Mouse (Mus musculus) heart, adult 2 months (tissue): ENCODE results near the gene Casp8.
"Not testable (repeated sequence)": the region's sequence is repeated elsewhere in the genome, so short reads cannot be mapped to it uniquely, and the experiment has no call there.

Experiments used
- CTCF ChIP-seq: fragments of 200-600 bp; IDR thresholded peaks from 2 replicates; pipeline ENCODE4 v1.8.1; 2022; ENCODE audit warnings: antibody characterized with exemption, mild to moderate bottlenecking, moderate library complexity
- EP300 ChIP-seq: fragments of 200-500 bp; IDR thresholded peaks from 2 replicates; pipeline ENCODE4 v1.6.1; 2011; ENCODE audit warnings: low read depth, low read length, control low read depth; ENCODE audit not compliant: insufficient read depth
- POLR2A ChIP-seq: fragments of 200-500 bp; IDR thresholded peaks from 2 replicates; pipeline ENCODE4 v1.6.1; 2011; ENCODE audit warnings: mild to moderate bottlenecking, low read depth, low read length, control low read depth; ENCODE audit not compliant: insufficient read depth

DNA sequence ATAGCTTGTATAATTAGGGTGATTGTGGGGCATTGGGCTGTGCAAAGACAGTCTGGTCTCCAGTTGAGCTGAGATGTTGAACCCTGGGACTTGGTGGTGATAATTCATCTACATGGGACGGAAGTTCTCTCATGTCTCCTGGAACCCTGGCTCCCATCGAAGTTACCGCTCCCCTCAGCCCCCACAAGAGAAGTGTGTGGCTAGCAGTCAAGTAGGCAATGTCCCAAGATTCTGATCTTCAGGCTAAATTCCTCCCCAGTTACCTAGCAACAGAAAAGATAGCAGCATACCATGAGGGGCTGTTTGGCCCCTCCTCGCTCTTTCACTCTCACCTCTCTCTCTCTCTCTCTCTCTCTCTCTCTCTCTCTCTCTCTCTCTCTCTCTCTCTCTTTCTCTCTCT lies 64.0 kb downstream of the Casp8 start:
- TF ChIP-seq CTCF, EP300, POLR2A: not testable (repeated sequence)
